Mouse (Mus musculus) cortical plate, adult 2 months (tissue): ENCODE measurements around the gene Abtb1. TPM values are rescaled to one million over a fixed set of nuclear protein-coding genes. Genes with fewer than 3 reads are reported as not detected.
A peak's percentile ranks its signal among the peaks of the same experiment; 100 is the strongest.

Source experiments
- H3K27ac ChIP-seq: fragments of 200-500 bp; 2 replicates; pipeline ENCODE4 v1.5.1; 2012; ENCODE audit warnings: low read length, control low read depth, inconsistent platforms; ENCODE audit not compliant: insufficient read depth
- H3K4me1 ChIP-seq: fragments of 200-500 bp; 2 replicates; pipeline ENCODE4 v1.6.1; 2011; ENCODE audit warnings: low read length; ENCODE audit not compliant: control insufficient read depth, insufficient read depth
- H3K4me3 ChIP-seq: fragments of 200-500 bp; 2 replicates; pipeline ENCODE4 v1.5.1; 2011; ENCODE audit warnings: mild to moderate bottlenecking, low read length, control low read depth; ENCODE audit not compliant: insufficient read depth
- CTCF ChIP-seq: fragments of 200-500 bp; IDR thresholded peaks from 2 replicates; pipeline ENCODE4 v1.5.1; 2011; ENCODE audit warnings: mild to moderate bottlenecking, control low read depth, low read length; ENCODE audit not compliant: insufficient read depth; ENCODE audit errors: extremely low read depth
- POLR2A ChIP-seq: fragments of 200-500 bp; IDR thresholded peaks from 2 replicates; pipeline ENCODE4 v1.6.1; 2011; ENCODE audit warnings: mild to moderate bottlenecking, low read length, control low read depth; ENCODE audit not compliant: insufficient read depth; ENCODE audit errors: extremely low read depth
- polyA plus RNA-seq: library from polyadenylated mRNA; depleted of rRNA; stranded (reverse); fragments of >200 nt; gene quantifications from 2 replicates; pipeline ENCODE4 v1.2.3, GENCODE M21; 2012

Abtb1 gene
- polyA plus RNA-seq, 1 experiment, result 88.0 TPM

DNA sequence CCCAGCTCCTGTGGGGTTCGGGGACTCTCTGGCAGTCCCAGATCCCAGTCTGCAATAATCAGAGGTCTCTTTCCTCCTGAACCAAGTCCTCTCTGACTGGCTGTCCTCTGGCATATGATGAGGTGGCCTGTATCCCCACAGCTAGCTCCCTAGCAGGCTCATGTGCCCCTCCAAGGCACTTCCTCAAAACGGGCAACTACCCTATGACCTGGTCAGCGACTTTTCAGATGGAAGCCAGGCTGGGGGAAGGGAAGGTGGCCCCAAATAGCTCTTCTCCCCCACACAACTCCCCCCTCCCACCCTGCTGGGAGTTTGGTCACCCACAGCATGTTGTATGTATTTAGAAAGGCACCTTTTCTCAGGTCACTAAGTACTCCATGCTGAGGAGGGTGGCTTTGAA, 15.7 kb downstream of the Abtb1 start:
- TF ChIP-seq CTCF (no peak), POLR2A (no peak)
- Histone ChIP-seq H3K4me3 (no peak overlapping the region), H3K27ac (no peak overlapping the region), H3K4me1 (0 out of 2 replicates have a peak, but pooled peaks cover 2% of the 10 kb centered on the region)

DNA sequence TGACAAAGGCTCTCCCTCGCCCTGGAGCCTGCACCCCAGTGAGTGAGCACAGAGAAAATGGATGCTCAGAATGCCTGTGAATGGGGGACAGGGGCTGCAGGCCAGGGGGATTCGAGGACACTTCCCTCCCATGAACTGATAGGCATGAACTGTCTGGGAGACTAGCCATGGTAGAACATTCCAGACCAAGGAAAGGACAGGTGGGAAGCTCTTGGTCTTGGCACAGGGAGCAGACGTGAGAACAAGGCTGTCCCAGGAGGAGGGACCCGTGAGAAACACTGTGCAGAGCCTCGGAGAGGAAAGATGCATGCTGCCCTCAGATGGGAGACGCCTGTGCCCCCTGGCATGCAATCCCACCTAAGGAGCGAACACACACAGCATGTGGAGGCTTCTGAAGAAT, 17.6 kb downstream of the Abtb1 start:
- Histone ChIP-seq H3K27ac (no peak overlapping the region), H3K4me3 (no peak overlapping the region), H3K4me1 (0 out of 2 replicates have a peak, but pooled peaks cover 2% of the 10 kb centered on the region)
- TF ChIP-seq CTCF (no peak), POLR2A (no peak)

DNA sequence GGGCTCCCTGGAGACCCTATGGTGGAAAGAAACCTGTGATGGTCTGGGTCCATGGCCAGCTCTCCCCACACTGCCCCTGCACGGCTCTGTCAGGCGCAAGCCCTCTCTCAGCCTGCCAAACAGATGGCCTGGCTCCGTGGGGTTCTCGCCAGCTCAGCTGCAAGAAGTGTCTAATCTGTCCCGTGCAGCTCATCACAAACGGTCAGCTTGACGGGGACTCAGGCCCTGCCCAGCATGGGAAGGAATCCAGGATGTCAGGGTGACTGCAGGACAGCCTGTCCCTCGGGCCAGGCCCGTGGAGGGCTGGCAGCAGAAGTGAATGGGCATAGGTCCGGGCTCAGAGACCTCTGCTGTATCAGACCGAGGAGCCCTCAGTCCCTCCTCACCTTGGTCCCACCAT, 19.9 kb downstream of the Abtb1 start:
- TF ChIP-seq POLR2A (no peak), CTCF (no peak)
- H3K4me1 ChIP-seq, result 0 out of 2 replicates have a peak, but pooled peaks cover 2% of the 10 kb centered on the region
- H3K4me3 ChIP-seq, result no peak overlapping the region
- H3K27ac ChIP-seq, result no peak overlapping the region

DNA sequence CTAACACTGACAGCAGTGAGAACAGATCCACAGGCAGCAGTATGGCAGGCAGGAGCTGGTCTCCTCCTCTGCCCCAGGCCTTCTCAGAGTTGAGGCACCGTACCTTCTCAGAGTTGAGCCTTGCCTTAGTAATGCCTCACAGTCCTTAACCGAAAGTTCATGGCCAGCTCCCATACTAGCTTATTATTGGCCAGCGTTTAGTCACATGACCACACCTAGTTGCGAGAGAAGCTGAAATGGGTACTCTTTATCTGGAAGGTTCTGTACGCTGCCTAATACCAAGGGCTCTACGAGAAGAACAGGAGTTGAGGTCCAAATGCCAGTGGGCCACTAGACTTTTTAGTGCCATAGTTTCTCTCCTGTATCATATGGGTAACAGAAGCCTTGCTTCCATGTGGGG, 20.5 kb downstream of the Abtb1 start:
- TF ChIP-seq CTCF (no peak), POLR2A (no peak)
- Histone ChIP-seq H3K4me1 (0 out of 2 replicates have a peak, but pooled peaks cover 2% of the 10 kb centered on the region), H3K4me3 (no peak overlapping the region), H3K27ac (no peak overlapping the region)

DNA sequence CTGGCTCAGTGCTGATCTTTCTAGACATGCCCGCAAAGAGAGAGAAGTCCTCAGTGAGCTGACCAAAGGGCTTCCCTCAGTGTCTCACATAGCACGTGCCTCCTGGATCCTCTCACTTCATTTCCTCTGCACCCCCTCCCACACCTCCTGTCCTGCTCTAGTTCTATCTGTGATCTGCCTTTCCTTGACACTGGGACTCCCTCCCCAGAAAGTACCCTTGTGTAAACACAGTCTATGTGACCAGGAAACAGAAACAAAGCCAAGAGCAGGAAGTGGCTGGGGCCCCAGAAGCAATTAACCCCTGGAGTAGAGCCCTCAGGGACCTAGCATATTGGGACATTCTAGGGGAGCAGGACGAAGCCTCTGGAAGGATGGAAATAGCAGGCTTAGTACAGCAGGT, 20.9 kb downstream of the Abtb1 start:
- Histone ChIP-seq H3K4me1 (0 out of 2 replicates have a peak, but pooled peaks cover 2% of the 10 kb centered on the region), H3K27ac (no peak overlapping the region)

DNA sequence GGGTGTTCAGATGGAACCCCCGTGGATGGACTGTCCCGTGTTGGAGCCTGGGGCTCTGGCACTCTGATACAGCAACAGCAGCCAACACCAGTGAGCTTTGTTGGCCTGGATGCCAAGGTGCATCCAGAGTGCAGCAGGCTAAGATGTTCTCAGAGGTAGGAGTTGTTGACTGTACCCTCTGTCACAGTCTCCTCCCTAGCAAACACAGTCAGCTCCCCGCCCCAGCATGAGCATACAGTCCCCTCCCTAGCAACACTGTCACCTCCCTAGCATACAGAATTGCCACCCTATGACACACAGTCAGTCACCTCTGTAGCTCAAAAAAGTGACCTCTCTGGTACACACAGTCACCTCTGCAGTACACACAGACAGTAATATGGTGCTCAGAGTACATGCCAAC, 24.9 kb downstream of the Abtb1 start:
- no peak for TF ChIP-seq CTCF
- H3K27ac ChIP-seq, result no peak overlapping the region
- no peak overlapping the region for H3K4me3 ChIP-seq
- H3K4me1 ChIP-seq, result peaks cover 8% of the 10 kb centered on the region

More for the DNA sequence above, 20.9 kb downstream of the Abtb1 start:
- H3K4me3 ChIP-seq, result no peak overlapping the region
- TF ChIP-seq POLR2A, result no peak
- no peak for TF ChIP-seq CTCF

DNA sequence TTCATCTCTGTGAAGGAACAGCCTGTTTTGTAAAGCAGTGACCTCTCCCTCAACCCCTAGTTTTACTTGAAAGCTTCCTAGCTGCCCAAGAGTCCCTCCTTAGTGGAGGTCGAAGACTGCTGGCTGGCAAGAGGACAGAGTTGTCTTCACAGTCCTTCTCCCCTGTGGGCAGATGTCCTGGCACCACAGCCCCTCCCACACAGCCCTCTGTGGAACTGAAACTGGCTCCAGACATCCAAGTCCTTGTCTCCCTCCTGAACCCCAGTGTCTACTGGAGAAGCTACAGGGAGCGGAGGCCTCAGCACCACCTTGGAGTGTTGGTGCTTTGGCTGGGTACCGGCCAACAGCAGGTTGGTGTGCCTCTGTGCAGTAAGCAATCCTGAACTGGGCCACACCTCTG, 26.3 kb downstream of the Abtb1 start:
- TF ChIP-seq POLR2A (no peak), CTCF (no peak)
- Histone ChIP-seq H3K4me1 (peaks cover 13% of the 10 kb centered on the region), H3K27ac (no peak overlapping the region), H3K4me3 (no peak overlapping the region)

DNA sequence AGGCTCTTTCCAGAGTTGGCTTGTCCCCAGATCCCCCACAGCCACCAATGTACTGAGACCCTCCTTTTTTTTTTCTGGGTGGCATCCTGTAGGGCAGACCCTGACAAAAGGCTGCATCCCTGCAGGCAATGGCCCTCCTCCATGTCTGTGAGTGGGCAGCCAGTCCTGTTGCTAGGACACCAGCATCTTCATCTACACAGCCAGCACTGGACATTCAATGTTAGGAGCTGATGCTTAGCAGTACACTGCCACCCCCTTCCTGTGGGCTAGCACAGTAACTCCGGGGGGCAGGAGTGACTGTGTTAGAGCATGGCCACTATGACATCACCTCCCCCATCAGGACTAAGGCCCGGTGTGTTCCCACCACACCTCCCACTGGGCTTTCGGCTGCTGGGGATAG, 26.7 kb downstream of the Abtb1 start:
- TF ChIP-seq CTCF (no peak), POLR2A (no peak)
- no peak overlapping the region for H3K27ac ChIP-seq

DNA sequence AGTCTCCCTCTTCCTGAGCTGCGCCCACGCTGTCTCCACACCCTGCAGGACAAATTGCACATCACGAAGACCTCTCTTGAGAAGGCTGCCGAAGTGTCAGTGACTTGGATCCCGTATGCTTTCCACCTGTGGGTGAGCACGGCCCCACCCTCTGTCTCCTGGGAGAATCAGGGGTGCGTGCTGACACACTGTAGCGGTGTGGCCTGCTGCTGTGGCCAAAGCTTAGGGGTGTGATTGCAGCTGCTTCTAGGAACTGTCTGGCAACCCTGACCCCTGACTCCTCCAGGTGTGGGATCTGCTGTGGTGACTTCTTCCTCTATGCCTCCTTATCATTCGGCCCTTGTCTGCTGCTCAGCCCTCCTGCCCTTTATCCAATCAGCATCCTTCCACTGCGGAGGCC, 28.0 kb downstream of the Abtb1 start:
- Histone ChIP-seq H3K4me1 (peaks cover 13% of the 10 kb centered on the region), H3K4me3 (no peak overlapping the region), H3K27ac (no peak overlapping the region)
- TF ChIP-seq POLR2A (no peak), CTCF (no peak)

More for the DNA sequence above, 26.7 kb downstream of the Abtb1 start:
- Histone ChIP-seq H3K4me3 (no peak overlapping the region), H3K4me1 (peaks cover 13% of the 10 kb centered on the region)

DNA sequence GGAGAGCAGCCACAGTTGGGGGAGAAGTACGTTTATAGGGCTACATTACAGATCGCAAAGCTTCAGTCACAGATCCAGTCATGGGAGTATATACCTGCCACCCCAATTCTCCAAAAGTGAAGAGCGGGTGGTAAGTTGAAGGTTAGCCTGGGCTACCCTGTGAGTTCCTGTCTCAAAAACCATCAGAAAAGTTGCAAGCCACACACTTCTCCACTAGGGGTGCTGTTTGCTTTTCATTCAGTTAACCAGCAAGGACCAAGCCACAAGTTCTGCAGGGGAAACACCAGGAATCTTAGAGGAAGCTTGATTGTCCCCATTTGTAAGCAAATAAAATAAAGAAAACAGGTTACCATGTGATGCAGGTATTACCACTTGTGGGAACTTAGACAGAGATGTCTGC, 28.9 kb downstream of the Abtb1 start:
- Histone ChIP-seq H3K27ac (no peak overlapping the region), H3K4me1 (peaks cover 13% of the 10 kb centered on the region), H3K4me3 (no peak overlapping the region)
- TF ChIP-seq POLR2A (no peak), CTCF (peak; percentile 63)
